Mouse (Mus musculus) ES-Bruce4 (cell line): ENCODE measurements around the gene Ugt1a2. TPM values are rescaled to one million over a fixed set of nuclear protein-coding genes. Genes with fewer than 3 reads are reported as not detected.

Experiments
- H3K27ac ChIP-seq: 2 replicates; pipeline ENCODE4 v1.5.1; 2012; ENCODE audit warnings: low read length, inconsistent platforms; ENCODE audit not compliant: insufficient read depth
- H3K27me3 ChIP-seq: 2 replicates; pipeline ENCODE4 v1.6.1; 2012; ENCODE audit warnings: mild to moderate bottlenecking, low read length, inconsistent platforms; ENCODE audit not compliant: control insufficient read depth, poor library complexity, insufficient read depth, severe bottlenecking
- H3K36me3 ChIP-seq: 2 replicates; pipeline ENCODE4 v1.6.1; 2012; ENCODE audit warnings: inconsistent platforms, mild to moderate bottlenecking, low read length, moderate library complexity; ENCODE audit not compliant: control insufficient read depth, poor library complexity, insufficient read depth, severe bottlenecking
- H3K4me1 ChIP-seq: one replicate; pipeline ENCODE4 v1.8.1; 2011; ENCODE audit warnings: low read length; ENCODE audit not compliant: control insufficient read depth, insufficient read depth
- H3K4me3 ChIP-seq: 2 replicates; pipeline ENCODE4 v1.5.1; 2011; ENCODE audit warnings: low read depth, mild to moderate bottlenecking, low read length
- H3K9ac ChIP-seq: 2 replicates; pipeline ENCODE4 v1.6.1; 2012; ENCODE audit warnings: low read depth, mild to moderate bottlenecking, inconsistent platforms; ENCODE audit not compliant: poor library complexity, severe bottlenecking
- H3K9me3 ChIP-seq: replicated peaks from 2 replicates; pipeline ENCODE4 v1.6.1; 2012; ENCODE audit warnings: mild to moderate bottlenecking, low read length, inconsistent platforms; ENCODE audit not compliant: control insufficient read depth, poor library complexity, insufficient read depth, severe bottlenecking
- CTCF ChIP-seq: IDR thresholded peaks from one replicate; pipeline ENCODE4 v1.8.1; 2011; ENCODE audit warnings: low read depth, low read length
- EP300 ChIP-seq: IDR thresholded peaks from 2 replicates; pipeline ENCODE4 v1.6.1; 2011; ENCODE audit warnings: low read depth, low read length; ENCODE audit not compliant: insufficient read depth
- POLR2A ChIP-seq: IDR thresholded peaks from one replicate; pipeline ENCODE4 v1.8.1; 2011; ENCODE audit warnings: low read length; ENCODE audit not compliant: insufficient read depth
- polyA plus RNA-seq: library from polyadenylated mRNA; stranded (reverse); fragments of >200 nt; gene quantifications from 2 replicates; pipeline ENCODE4 v1.2.4, GENCODE M21; 2011; ENCODE audit warnings: low read depth; ENCODE audit not compliant: missing spikeins, insufficient read depth, insufficient read length

Ugt1a2 gene
- polyA plus RNA-seq, 1 experiment, result not detected

- no peaks in the 10 kb centered on the region for H3K36me3 ChIP-seq
- H3K9ac ChIP-seq, result no peak overlapping the region
- no peak overlapping the region for H3K4me3 ChIP-seq
- no peaks in the 10 kb centered on the region for H3K4me1 ChIP-seq
- no peak for TF ChIP-seq EP300
- TF ChIP-seq POLR2A, result no peak
- no peak for TF ChIP-seq CTCF
- no peaks in the 10 kb centered on the region for H3K9me3 ChIP-seq
- no peak overlapping the region for H3K27ac ChIP-seq
- H3K27me3 ChIP-seq, result no peaks in the 10 kb centered on the region
Observed at GRCm38 (mm10) chr1:88255989-88256754, 55.8 kb downstream of the Ugt1a2 start.

- H3K27me3 ChIP-seq, result no peaks in the 10 kb centered on the region
- no peak overlapping the region for H3K4me3 ChIP-seq
- H3K36me3 ChIP-seq, result no peaks in the 10 kb centered on the region
- no peaks in the 10 kb centered on the region for H3K9me3 ChIP-seq
- H3K4me1 ChIP-seq, result no peaks in the 10 kb centered on the region
- H3K9ac ChIP-seq, result no peak overlapping the region
- H3K27ac ChIP-seq, result no peak overlapping the region
- TF ChIP-seq POLR2A, result no peak
- no peak for TF ChIP-seq EP300
- no peak for TF ChIP-seq CTCF
Observed at GRCm38 (mm10) chr1:88256886-88257663, 56.7 kb downstream of the Ugt1a2 start.

GRCm38 (mm10) chr1:88257681-88258080 is 57.3 kb downstream of the Ugt1a2 start:
- H3K27me3 ChIP-seq, result no peaks in the 10 kb centered on the region
- no peak overlapping the region for H3K27ac ChIP-seq
- H3K9me3 ChIP-seq, result no peaks in the 10 kb centered on the region
- H3K4me3 ChIP-seq, result no peak overlapping the region
- H3K9ac ChIP-seq, result no peak overlapping the region
- no peak for TF ChIP-seq EP300
- TF ChIP-seq CTCF, result no peak
- TF ChIP-seq POLR2A, result no peak
- peaks cover 3% of the 10 kb centered on the region; the same call in 1 of the 2 replicates for H3K36me3 ChIP-seq
- no peaks in the 10 kb centered on the region for H3K4me1 ChIP-seq

- Histone ChIP-seq H3K36me3 (peaks cover 10% of the 10 kb centered on the region), H3K9ac (no peak overlapping the region), H3K4me3 (no peak overlapping the region), H3K27ac (no peak overlapping the region), H3K27me3 (no peaks in the 10 kb centered on the region), H3K9me3 (no peaks in the 10 kb centered on the region), H3K4me1 (no peaks in the 10 kb centered on the region)
- TF ChIP-seq EP300 (no peak), POLR2A (no peak), CTCF (no peak)
Observed at GRCm38 (mm10) chr1:88258361-88258760, 58.0 kb downstream of the Ugt1a2 start.

- H3K9ac ChIP-seq, result no peak overlapping the region
- H3K27ac ChIP-seq, result no peak overlapping the region
- no peak overlapping the region for H3K4me3 ChIP-seq
- no peaks in the 10 kb centered on the region for H3K27me3 ChIP-seq
- H3K9me3 ChIP-seq, result no peaks in the 10 kb centered on the region
- H3K4me1 ChIP-seq, result no peaks in the 10 kb centered on the region
- H3K36me3 ChIP-seq, result peaks cover 17% of the 10 kb centered on the region
- TF ChIP-seq EP300 (no peak), POLR2A (no peak), CTCF (no peak)
Observed at GRCm38 (mm10) chr1:88258881-88259642, 58.7 kb downstream of the Ugt1a2 start.
